Mouse (Mus musculus) liver, adult (tissue): ENCODE measurements around the gene Arhgef26.

Experiments
- GATA4 ChIP-seq: IDR thresholded peaks from 2 replicates; pipeline ENCODE4 v1.6.1; 2014; ENCODE audit warnings: mild to moderate bottlenecking, low read length; ENCODE audit not compliant: insufficient replicate concordance

The Arhgef26 gene

DNA sequence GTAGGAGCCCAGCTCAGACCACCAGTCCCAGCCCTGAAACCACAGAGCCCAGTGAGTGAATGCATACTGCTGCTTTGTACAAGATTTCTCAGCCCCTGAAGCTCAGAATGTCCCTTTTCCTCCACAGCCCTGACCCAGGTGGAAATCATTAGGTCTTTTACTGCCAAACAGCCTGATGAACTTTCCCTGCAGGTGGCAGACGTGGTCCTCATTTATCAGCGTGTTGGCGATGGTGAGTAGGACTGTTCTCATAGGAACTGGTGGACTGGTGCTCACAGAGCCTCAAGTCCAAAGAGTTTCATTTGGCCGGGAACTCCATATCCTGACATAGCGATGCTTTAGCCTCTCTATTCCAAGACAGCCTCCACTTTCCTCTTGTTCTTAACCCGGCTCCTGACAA, 121.3 kb downstream of the Arhgef26 start:
- no peak for TF ChIP-seq GATA4

- TF ChIP-seq GATA4, result 0 out of 2 replicates have a peak, but pooled peaks have one; percentile 4
Observed at GRCm38 (mm10) chr3:62464276-62464675, 126.1 kb downstream of the Arhgef26 start.

DNA sequence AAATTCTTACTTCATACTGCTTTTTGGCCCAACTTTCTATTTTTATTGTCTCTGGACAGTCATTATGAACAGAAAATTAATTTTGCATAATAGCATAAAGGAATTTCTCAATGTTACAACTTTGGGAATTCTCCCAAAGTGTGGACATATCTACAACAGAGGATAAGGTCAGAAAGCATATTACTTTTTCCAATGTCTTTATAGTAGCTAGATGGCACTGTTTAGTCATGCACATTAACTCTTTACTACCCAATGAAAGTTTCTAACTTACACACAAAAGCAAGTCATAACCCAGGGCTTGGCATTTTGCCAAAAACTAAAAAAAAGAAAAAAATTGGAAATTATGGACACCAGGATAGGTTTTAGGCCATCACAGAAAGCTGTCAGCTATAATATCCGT, 132.0 kb downstream of the Arhgef26 start:
- no peak for TF ChIP-seq GATA4

DNA sequence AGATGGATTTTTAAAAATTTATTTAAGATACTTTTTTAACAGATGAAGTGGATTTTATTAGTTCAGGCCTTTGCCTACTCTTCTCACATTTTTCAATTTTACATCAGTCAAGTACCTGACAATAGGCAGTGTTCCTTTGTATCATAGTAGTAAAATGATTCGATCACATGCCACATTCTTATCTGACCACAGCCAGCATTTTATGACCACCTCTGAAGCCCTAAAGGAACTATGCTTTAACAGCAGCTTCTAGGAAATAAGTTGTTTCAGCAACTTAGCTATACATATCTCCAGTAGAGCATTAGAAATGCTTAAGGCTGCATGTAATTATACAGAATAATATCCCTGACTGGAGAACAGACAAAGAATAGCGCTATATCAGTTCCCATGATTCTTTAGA, 146.2 kb downstream of the Arhgef26 start:
- no peak for TF ChIP-seq GATA4

GRCm38 (mm10) chr3:62492568-62492967, 154.4 kb downstream of the Arhgef26 start:
- TF ChIP-seq GATA4, result no peak

GRCm38 (mm10) chr3:62499327-62499726, 161.2 kb downstream of the Arhgef26 start:
- no peak for TF ChIP-seq GATA4

DNA sequence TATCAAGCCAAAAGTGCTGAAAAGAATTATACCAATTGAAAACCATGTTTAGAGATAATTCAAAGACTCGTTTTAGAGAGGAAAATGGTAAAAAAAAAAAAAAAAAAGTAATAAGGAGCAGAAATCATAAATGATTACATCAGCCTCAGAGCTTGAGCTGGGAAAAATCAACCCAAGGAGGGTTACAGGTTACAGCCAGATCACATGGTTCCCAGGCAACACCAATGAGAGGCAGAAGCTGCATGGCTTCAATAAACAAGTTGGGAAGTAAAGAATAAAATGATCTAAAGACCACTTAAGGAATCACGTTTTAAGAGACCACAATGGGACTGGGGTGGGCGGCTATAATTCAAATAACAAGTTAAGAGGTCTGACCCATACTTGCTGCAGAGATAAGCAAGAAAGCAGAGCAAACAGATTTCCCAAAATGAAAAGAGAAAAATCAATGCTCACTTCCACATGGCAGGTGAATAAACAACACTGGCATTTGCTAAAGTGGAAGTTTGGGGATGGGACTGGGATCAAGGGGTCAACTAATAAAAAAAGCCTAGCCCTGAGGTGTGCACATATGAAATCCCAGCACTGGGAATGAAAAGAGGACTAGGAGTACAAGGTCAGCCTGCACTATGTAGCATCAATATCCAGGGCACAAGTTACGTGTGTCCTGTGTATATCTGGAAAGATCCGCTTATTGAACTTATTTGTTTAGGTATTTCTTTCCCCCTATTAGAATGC, 167.2 kb downstream of the Arhgef26 start:
- no peak for TF ChIP-seq GATA4

DNA sequence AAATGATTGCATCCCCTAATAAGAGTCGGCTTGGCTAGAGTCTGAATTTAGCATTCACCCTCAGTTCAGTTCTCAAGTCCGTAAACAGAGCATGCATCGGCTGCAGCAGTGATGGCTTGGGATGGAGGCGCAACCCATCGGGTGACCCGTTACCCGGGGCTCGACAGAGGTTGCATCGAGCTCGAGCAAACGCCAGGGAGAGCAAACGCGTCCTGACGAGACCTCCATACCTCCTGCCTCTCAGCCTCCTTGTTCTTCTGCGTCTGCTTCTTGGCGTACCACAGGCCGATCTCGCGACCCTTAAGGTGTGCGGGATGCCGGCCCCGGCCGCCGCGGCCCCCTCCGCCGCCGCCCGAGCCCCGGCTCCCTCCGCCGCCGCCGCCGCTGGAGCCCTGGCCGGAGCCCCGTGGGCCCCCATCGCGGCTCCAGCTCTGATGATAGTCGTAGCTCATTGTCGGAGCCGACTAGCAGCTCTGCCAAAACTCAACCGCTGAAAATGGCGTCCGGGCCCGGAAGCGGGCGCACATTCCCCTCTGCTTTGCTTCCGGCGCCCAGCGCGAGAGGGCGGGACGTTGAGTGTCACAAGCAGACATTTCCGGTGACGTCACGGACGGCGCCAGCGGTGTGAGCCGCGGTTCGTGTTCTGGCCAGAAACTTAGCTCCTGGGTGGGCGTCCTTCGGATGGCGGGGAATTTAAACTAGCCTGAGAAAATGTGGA, 168.5 kb downstream of the Arhgef26 start, which contains the start of gene Dhx36:
Gene Dhx36 (minus strand): TSS at position 517 of the 718 bp plus-strand sequence.
- TF ChIP-seq GATA4, result peak; percentile 33; the same call in 1 of the 2 replicates

GRCm38 (mm10) chr3:62507206-62507647, 169.1 kb downstream of the Arhgef26 start:
- TF ChIP-seq GATA4, result no peak
